Mouse (Mus musculus): Measurements from ENCODE around the gene Hydin. TPM values are rescaled to one million over a fixed set of nuclear protein-coding genes. Genes with fewer than 3 reads are reported as not detected.

Gene Hydin
- polyA plus RNA-seq, 1 experiment from 2014 or later = 0.89 TPM

DNA sequence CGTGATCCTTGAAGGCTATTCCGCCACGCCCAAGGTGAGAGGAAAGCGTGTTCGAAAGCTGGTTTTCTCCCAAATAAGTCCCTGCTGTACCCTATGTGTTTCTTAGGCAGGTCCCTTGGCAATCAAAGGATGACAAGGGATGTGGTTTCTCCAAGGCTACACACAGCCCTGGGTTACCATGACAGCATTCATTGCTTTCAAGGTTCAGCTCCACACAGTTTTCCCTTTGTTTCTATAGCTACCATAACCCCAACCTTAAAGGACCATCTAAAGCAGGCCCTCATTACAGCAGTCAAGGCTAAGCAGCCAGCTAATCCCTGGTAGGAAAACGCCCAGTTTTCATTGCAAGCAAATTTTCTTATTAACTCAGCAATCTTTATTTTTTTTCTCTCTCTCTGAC is 183.7 kb downstream of the Hydin start:
- Histone ChIP-seq H3K9me3 (replicated peaks) (no peaks in the 10 kb centered on the region), H3K4me2 (replicated peaks) (no peak overlapping the region), H3K36me3 (no peaks in the 10 kb centered on the region), H3K9ac (no peak overlapping the region), H3K27me3 (no peaks in the 10 kb centered on the region), H3K4me1 (no peaks in the 10 kb centered on the region), H3K27ac (replicated peaks) (no peak overlapping the region), H3K4me3 (replicated peaks) (no peak overlapping the region)
- WGBS = 86% methylated on average over 6 of the region's 6 CpGs
- ATAC-seq (ENCODE audit: insufficient number of reproducible peaks, low FRiP score, low TSS enrichment, low read depth) = no peak

DNA sequence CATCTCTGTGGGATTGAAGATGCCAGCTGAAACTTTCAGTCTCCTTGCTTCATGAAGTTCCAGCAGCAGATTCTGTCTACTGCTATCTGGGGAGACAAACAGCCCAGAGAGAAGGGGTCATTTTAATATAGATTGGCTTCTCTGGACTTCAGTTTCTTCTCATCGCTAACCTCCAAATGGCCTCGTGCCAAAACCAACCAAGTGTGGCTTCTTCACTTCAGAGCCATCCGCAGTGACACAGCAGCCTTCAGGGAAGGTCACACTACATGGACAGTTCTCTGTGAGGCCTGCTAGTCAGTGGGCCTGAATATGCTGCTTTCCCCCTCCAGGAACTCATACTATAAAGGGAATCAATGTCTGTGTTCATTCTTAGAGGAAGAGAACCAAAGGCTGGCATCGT is 187.7 kb downstream of the Hydin start:
- WGBS = 83% methylated on average over 4 of the region's 4 CpGs
- Histone ChIP-seq H3K27me3 (no peaks in the 10 kb centered on the region), H3K9ac (no peak overlapping the region), H3K9me3 (replicated peaks) (no peaks in the 10 kb centered on the region), H3K36me3 (no peaks in the 10 kb centered on the region), H3K4me2 (replicated peaks) (no peak overlapping the region), H3K27ac (replicated peaks) (no peak overlapping the region), H3K4me3 (replicated peaks) (no peak overlapping the region), H3K4me1 (no peaks in the 10 kb centered on the region)
- ATAC-seq (ENCODE audit: insufficient number of reproducible peaks, low FRiP score, low TSS enrichment, low read depth) = no peak

DNA sequence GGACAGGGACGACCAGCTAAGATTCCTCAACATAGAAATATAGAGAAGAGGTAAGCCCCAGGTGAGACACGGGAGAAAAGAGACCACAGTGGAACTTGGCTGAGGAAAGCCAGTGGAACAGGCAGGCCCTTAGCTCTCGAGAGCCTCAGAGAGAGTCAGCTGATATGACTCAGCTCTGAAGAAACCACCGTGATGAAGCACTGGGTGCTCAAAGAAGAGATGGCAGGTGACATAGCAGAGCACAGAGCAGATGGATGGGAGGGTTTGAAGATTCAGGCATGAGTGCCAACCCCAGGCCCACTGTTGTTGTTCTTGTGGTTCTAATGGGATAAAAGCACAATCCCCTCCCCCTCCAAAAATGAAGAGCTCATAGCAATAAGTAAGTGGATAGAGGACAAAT is 190.6 kb downstream of the Hydin start:
- H3K4me2 ChIP-seq (replicated peaks) = no peak overlapping the region
- no peaks in the 10 kb centered on the region for H3K4me1 ChIP-seq
- no peak overlapping the region for H3K4me3 ChIP-seq (replicated peaks)
- no peak for ATAC-seq (ENCODE audit: insufficient number of reproducible peaks, low FRiP score, low TSS enrichment, low read depth)
- no peaks in the 10 kb centered on the region for H3K36me3 ChIP-seq
- H3K27ac ChIP-seq (replicated peaks) = no peak overlapping the region
- H3K9me3 ChIP-seq (replicated peaks) = no peaks in the 10 kb centered on the region
- H3K27me3 ChIP-seq = no peaks in the 10 kb centered on the region
- no peak overlapping the region for H3K9ac ChIP-seq
- 80% methylated on average over 4 of the region's 4 CpGs for WGBS

GRCm38 (mm10) chr8:110462627-110463208 is 195.9 kb downstream of the Hydin start:
- no peak overlapping the region for H3K27ac ChIP-seq (replicated peaks)
- H3K4me1 ChIP-seq = no peaks in the 10 kb centered on the region
- H3K4me2 ChIP-seq (replicated peaks) = no peak overlapping the region
- no peaks in the 10 kb centered on the region for H3K27me3 ChIP-seq
- H3K9ac ChIP-seq = no peak overlapping the region
- 90% methylated on average over 10 of the region's 10 CpGs for WGBS
- no peak overlapping the region for H3K4me3 ChIP-seq (replicated peaks)
- no peaks in the 10 kb centered on the region for H3K36me3 ChIP-seq
- ATAC-seq (ENCODE audit: insufficient number of reproducible peaks, low FRiP score, low TSS enrichment, low read depth) = no peak
- H3K9me3 ChIP-seq (replicated peaks) = no peaks in the 10 kb centered on the region

DNA sequence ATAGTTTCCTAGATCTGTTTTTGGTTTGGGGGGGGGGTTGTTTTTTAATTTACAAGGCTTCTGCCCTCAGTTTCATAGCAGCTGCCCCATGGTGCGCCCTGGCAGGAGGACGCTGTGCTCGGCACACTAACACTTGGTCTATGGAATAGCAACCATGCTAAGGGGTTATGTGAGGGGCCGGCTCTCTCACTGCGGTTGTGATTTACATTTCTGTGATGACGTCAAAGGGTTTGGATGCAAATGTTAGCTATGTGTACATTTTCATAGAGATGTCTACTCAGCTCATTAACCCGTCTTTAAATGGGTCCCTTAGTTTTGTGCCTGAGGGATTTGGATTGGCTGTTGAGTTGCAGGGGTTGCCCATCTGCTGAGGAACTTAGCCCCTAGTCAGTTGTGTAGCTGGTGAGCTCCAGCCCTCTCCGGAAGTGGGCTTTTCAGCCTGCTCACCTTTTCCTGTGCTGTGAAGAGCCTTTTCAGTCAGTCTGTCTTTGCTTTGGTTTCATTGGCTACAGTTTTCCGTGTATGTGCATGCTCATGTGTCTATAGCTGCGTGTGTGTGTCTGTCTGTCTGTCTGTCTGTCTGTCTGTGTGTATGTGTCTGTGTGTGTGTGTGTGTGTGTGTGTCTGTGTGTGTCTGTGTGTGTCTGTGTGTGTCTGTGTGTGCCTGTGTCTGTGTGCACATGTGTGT is 197.1 kb downstream of the Hydin start:
- H3K27ac ChIP-seq (replicated peaks) = no peak overlapping the region
- H3K27me3 ChIP-seq = no peaks in the 10 kb centered on the region
- no peaks in the 10 kb centered on the region for H3K36me3 ChIP-seq
- no peak overlapping the region for H3K9ac ChIP-seq
- no peak overlapping the region for H3K4me3 ChIP-seq (replicated peaks)
- no peaks in the 10 kb centered on the region for H3K4me1 ChIP-seq
- WGBS = 85% methylated on average over 10 of the region's 10 CpGs
- H3K9me3 ChIP-seq (replicated peaks) = no peaks in the 10 kb centered on the region
- ATAC-seq (ENCODE audit: insufficient number of reproducible peaks, low FRiP score, low TSS enrichment, low read depth) = no peak
- H3K4me2 ChIP-seq (replicated peaks) = no peak overlapping the region

DNA sequence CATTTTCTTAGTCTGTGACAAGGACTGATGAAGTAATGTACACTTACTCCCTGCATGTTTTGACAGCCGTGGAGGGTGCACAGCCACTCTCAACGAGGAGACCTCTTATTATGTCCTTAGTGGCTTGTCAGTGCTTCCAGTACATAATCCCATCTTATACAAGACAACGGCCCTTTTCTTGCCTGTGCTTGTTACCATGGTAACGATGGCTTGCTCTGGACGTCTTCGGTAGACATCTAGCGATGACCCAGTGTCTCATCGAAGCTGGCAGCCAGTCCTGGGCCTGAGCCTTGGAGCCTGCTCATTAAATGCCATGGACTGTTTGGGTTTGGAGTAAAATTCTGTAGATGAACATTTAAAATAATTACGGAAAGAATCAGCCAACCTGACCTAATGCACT is 198.8 kb downstream of the Hydin start:
- no peak overlapping the region for H3K27ac ChIP-seq (replicated peaks)
- no peak overlapping the region for H3K4me3 ChIP-seq (replicated peaks)
- no peaks in the 10 kb centered on the region for H3K9me3 ChIP-seq (replicated peaks)
- ATAC-seq (ENCODE audit: insufficient number of reproducible peaks, low FRiP score, low TSS enrichment, low read depth) = no peak
- H3K4me2 ChIP-seq (replicated peaks) = no peak overlapping the region
- H3K27me3 ChIP-seq = no peaks in the 10 kb centered on the region
- 71% methylated on average over 9 of the region's 9 CpGs for WGBS
- H3K4me1 ChIP-seq = no peaks in the 10 kb centered on the region
- H3K9ac ChIP-seq = no peak overlapping the region
- no peaks in the 10 kb centered on the region for H3K36me3 ChIP-seq

- Histone ChIP-seq H3K4me2 (replicated peaks) (no peak overlapping the region), H3K27ac (replicated peaks) (no peak overlapping the region), H3K9me3 (replicated peaks) (no peaks in the 10 kb centered on the region), H3K4me3 (replicated peaks) (no peak overlapping the region), H3K4me1 (0 out of 2 replicates have a peak, but pooled peaks cover under 1% of the 10 kb centered on the region), H3K36me3 (no peaks in the 10 kb centered on the region), H3K9ac (no peak overlapping the region), H3K27me3 (no peaks in the 10 kb centered on the region)
- WGBS = 74% methylated on average over 6 of the region's 6 CpGs
- no peak for ATAC-seq (ENCODE audit: insufficient number of reproducible peaks, low FRiP score, low TSS enrichment, low read depth)
These were observed 210.5 kb downstream of the Hydin start for GRCm38 (mm10) chr8:110477256-110477655.

GRCm38 (mm10) chr8:110478576-110478975 is 211.8 kb downstream of the Hydin start:
- Histone ChIP-seq H3K9me3 (replicated peaks) (no peaks in the 10 kb centered on the region), H3K27me3 (no peaks in the 10 kb centered on the region), H3K27ac (replicated peaks) (no peak overlapping the region), H3K4me2 (replicated peaks) (no peak overlapping the region), H3K4me1 (0 out of 2 replicates have a peak, but pooled peaks cover 8% of the 10 kb centered on the region), H3K9ac (no peak overlapping the region), H3K36me3 (no peaks in the 10 kb centered on the region), H3K4me3 (replicated peaks) (no peak overlapping the region)
- 23% methylated on average over 6 of the region's 6 CpGs for WGBS
- ATAC-seq (ENCODE audit: insufficient number of reproducible peaks, low FRiP score, low TSS enrichment, low read depth) = no peak

DNA sequence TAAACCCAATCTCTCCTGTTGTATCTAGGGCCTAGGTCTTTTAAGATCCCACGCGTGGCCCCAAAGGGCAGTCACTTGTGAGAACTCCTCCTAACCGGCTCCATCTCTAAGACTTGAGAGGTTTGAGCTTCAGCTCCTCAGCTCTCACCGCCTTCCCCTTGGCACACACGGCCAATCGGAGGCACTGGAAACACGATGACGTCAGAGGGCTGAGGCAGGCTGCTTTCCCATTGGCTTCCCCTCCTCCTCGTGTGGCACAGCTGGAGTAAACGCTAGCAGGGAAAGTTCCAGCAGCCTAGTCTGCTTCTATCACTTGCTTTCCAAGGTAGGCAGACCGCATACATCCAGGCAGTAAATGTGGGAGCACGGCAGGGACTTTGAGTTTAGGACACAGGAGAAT is 212.6 kb downstream of the Hydin start:
- Histone ChIP-seq H3K27me3 (no peaks in the 10 kb centered on the region), H3K4me2 (replicated peaks) (no peak overlapping the region), H3K9ac (no peak overlapping the region), H3K4me1 (0 out of 2 replicates have a peak, but pooled peaks cover 8% of the 10 kb centered on the region), H3K36me3 (no peaks in the 10 kb centered on the region), H3K4me3 (replicated peaks) (no peak overlapping the region), H3K27ac (replicated peaks) (no peak overlapping the region), H3K9me3 (replicated peaks) (no peaks in the 10 kb centered on the region)
- WGBS = 70% methylated on average over 12 of the region's 12 CpGs
- no peak for ATAC-seq (ENCODE audit: insufficient number of reproducible peaks, low FRiP score, low TSS enrichment, low read depth)

DNA sequence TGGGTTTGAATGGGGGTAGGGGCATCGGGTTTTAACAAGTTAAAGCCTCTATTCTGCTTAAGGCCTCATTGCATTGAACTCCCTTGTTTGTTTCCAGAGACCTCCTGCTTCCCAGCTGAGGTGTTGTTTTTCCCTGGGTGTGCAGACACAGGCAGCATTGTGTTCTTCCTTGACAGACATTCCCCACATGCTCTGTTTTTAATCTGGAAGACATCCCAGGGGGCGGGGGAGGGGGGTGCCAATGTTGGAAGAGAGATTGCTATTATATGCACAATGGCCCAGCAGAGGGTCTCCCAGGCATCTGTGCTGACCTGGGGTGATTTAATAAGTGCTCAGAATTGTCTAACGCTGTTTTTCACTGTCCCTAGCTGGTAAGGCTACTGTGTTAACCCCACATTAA is 215.5 kb downstream of the Hydin start:
- H3K9me3 ChIP-seq (replicated peaks) = no peaks in the 10 kb centered on the region
- 6% methylated on average over 3 of the region's 3 CpGs for WGBS
- H3K9ac ChIP-seq = no peak overlapping the region
- no peak overlapping the region for H3K4me2 ChIP-seq (replicated peaks)
- 0 out of 2 replicates have a peak, but pooled peaks cover 8% of the 10 kb centered on the region for H3K4me1 ChIP-seq
- H3K4me3 ChIP-seq (replicated peaks) = no peak overlapping the region
- no peak overlapping the region for H3K27ac ChIP-seq (replicated peaks)
- no peak for ATAC-seq (ENCODE audit: insufficient number of reproducible peaks, low FRiP score, low TSS enrichment, low read depth)
- H3K27me3 ChIP-seq = no peaks in the 10 kb centered on the region
- H3K36me3 ChIP-seq = no peaks in the 10 kb centered on the region

- Histone ChIP-seq H3K9ac (no peak overlapping the region), H3K27ac (replicated peaks) (no peak overlapping the region), H3K36me3 (no peaks in the 10 kb centered on the region), H3K4me3 (replicated peaks) (no peak overlapping the region), H3K4me1 (0 out of 2 replicates have a peak, but pooled peaks cover 8% of the 10 kb centered on the region), H3K9me3 (replicated peaks) (no peaks in the 10 kb centered on the region), H3K4me2 (replicated peaks) (no peak overlapping the region), H3K27me3 (no peaks in the 10 kb centered on the region)
- WGBS = 93% methylated on average over 13 of the region's 13 CpGs
- no peak for ATAC-seq (ENCODE audit: insufficient number of reproducible peaks, low FRiP score, low TSS enrichment, low read depth)
These were observed 218.5 kb downstream of the Hydin start for GRCm38 (mm10) chr8:110485234-110485633.

- H3K4me2 ChIP-seq (replicated peaks) = no peak overlapping the region
- H3K27me3 ChIP-seq = no peaks in the 10 kb centered on the region
- no peak overlapping the region for H3K4me3 ChIP-seq (replicated peaks)
- 0 out of 2 replicates have a peak, but pooled peaks cover 8% of the 10 kb centered on the region for H3K4me1 ChIP-seq
- no peak for ATAC-seq (ENCODE audit: insufficient number of reproducible peaks, low FRiP score, low TSS enrichment, low read depth)
- H3K36me3 ChIP-seq = no peaks in the 10 kb centered on the region
- WGBS = 70% methylated on average over 13 of the region's 13 CpGs
- no peak overlapping the region for H3K27ac ChIP-seq (replicated peaks)
- H3K9me3 ChIP-seq (replicated peaks) = no peaks in the 10 kb centered on the region
- H3K9ac ChIP-seq = no peak overlapping the region
These were observed 219.2 kb downstream of the Hydin start for GRCm38 (mm10) chr8:110486020-110486419.
